Mouse (Mus musculus): ENCODE data around the gene Dlg2. TPM values are rescaled to one million over a fixed set of nuclear protein-coding genes. Genes with fewer than 3 reads are reported as not detected.

The Dlg2 gene
- polyA plus RNA-seq, 1 experiment, result 0.85 TPM

DNA sequence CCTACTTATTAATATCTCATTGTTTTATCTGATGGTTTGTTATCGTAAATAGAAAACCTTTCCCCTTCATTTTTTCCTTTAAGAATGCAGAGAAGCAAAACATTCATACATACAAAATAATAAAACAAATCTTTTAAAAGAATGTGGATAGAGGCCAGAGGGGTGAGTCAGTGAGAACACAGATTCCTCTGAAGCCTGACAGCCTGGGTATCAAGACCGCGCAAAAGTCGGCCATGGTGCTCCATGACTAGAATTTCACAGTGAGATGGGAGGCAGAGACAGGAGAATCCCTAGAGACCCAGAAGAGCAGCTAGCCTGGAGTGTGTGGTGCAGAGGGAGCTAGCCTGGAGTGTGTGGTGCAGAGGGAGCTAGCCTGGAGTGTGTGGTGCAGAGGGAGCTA is 2010.4 kb downstream of the Dlg2 start:
- Histone ChIP-seq H3K36me3 (ENCODE audit: control insufficient read depth, insufficient read depth, low read length, poor library complexity, severe bottlenecking) (no peaks in the 10 kb centered on the region), H3K9me3 (replicated peaks; ENCODE audit: control insufficient read depth, insufficient read depth, low read length, poor library complexity, severe bottlenecking) (no peaks in the 10 kb centered on the region), H3K27me3 (ENCODE audit: control insufficient read depth, insufficient read depth, low read length, poor library complexity, severe bottlenecking) (no peaks in the 10 kb centered on the region), H3K4me1 (ENCODE audit: control insufficient read depth, insufficient read depth, low read length) (no peaks in the 10 kb centered on the region), H3K4me3 (ENCODE audit: low read depth, low read length) (no peak overlapping the region), H3K9ac (ENCODE audit: low read depth, poor library complexity, severe bottlenecking) (no peak overlapping the region), H3K27ac (ENCODE audit: insufficient read depth, low read length) (no peak overlapping the region)
- TF ChIP-seq POLR2A (IDR thresholded peaks at IDR 0.05; ENCODE audit: insufficient read depth, low read length), result no peak
- no peak for TF ChIP-seq EP300 (IDR thresholded peaks at IDR 0.05; ENCODE audit: insufficient read depth, low read depth, low read length)
- no peak for TF ChIP-seq CTCF (IDR thresholded peaks at IDR 0.05; ENCODE audit: low read depth, low read length)

DNA sequence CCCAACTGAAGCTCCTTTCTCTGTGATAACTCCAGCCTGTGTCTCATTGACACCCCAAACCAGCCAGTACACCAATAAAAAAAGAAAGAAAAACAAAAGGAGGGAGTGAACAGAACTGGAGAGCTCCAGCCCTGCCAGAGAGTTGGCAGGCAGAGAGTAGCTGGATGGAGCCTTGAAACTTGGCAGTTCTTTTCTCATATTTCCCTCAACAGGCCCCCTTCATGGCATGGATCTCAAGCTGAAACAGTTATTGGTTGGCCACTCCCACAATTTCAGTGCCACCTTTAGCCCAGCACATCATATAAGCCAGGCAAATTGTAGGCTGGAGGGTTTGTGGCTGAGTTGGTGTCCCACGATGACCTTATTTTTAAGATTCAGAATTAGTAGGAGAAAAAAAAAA is 2015.8 kb downstream of the Dlg2 start:
- Histone ChIP-seq H3K9me3 (replicated peaks; ENCODE audit: control insufficient read depth, insufficient read depth, low read length, poor library complexity, severe bottlenecking) (no peaks in the 10 kb centered on the region), H3K4me1 (ENCODE audit: control insufficient read depth, insufficient read depth, low read length) (no peaks in the 10 kb centered on the region), H3K27ac (ENCODE audit: insufficient read depth, low read length) (no peak overlapping the region), H3K9ac (ENCODE audit: low read depth, poor library complexity, severe bottlenecking) (no peak overlapping the region), H3K4me3 (ENCODE audit: low read depth, low read length) (no peak overlapping the region), H3K36me3 (ENCODE audit: control insufficient read depth, insufficient read depth, low read length, poor library complexity, severe bottlenecking) (no peaks in the 10 kb centered on the region), H3K27me3 (ENCODE audit: control insufficient read depth, insufficient read depth, low read length, poor library complexity, severe bottlenecking) (no peaks in the 10 kb centered on the region)
- TF ChIP-seq EP300 (IDR thresholded peaks at IDR 0.05; ENCODE audit: insufficient read depth, low read depth, low read length) (no peak), POLR2A (IDR thresholded peaks at IDR 0.05; ENCODE audit: insufficient read depth, low read length) (no peak), CTCF (IDR thresholded peaks at IDR 0.05; ENCODE audit: low read depth, low read length) (no peak)

DNA sequence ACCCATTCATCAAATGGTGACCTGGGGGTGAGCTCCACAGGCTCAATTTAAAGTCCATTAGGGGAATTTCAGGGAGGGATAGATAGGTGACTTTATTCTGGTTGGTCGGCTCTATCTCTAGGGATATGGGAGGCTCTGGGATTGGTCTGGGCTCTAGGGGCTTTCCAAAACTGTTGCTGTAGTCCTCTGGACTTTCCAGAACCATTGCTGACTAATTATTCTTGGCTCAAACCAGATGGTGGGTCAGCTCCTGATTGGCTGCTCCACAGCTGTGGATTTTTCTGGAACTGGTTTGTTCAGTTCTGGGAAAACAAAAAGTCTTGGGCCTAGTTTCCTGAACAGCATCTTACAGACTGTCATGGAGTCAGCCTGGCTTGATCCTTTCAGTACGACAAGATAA is 2017.0 kb downstream of the Dlg2 start:
- no peaks in the 10 kb centered on the region for H3K4me1 ChIP-seq (ENCODE audit: control insufficient read depth, insufficient read depth, low read length)
- H3K27ac ChIP-seq (ENCODE audit: insufficient read depth, low read length), result no peak overlapping the region
- TF ChIP-seq EP300 (IDR thresholded peaks at IDR 0.05; ENCODE audit: insufficient read depth, low read depth, low read length) (no peak), POLR2A (IDR thresholded peaks at IDR 0.05; ENCODE audit: insufficient read depth, low read length) (no peak), CTCF (IDR thresholded peaks at IDR 0.05; ENCODE audit: low read depth, low read length) (no peak)
- no peaks in the 10 kb centered on the region for H3K9me3 ChIP-seq (replicated peaks; ENCODE audit: control insufficient read depth, insufficient read depth, low read length, poor library complexity, severe bottlenecking)
- H3K9ac ChIP-seq (ENCODE audit: low read depth, poor library complexity, severe bottlenecking), result no peak overlapping the region
- no peak overlapping the region for H3K4me3 ChIP-seq (ENCODE audit: low read depth, low read length)
- H3K27me3 ChIP-seq (ENCODE audit: control insufficient read depth, insufficient read depth, low read length, poor library complexity, severe bottlenecking), result no peaks in the 10 kb centered on the region
- H3K36me3 ChIP-seq (ENCODE audit: control insufficient read depth, insufficient read depth, low read length, poor library complexity, severe bottlenecking), result no peaks in the 10 kb centered on the region

Other genes with a start within 250 kb of the Dlg2 start
- gene Ccdc83, start 210.9 kb upstream of the Dlg2 start, polyA plus RNA-seq (2011; ENCODE audit: insufficient read depth, insufficient read length, low read depth, missing spikeins), result not detected in 2 replicates
- gene Sytl2, start 174.4 kb upstream of the Dlg2 start, polyA plus RNA-seq (2011; ENCODE audit: insufficient read depth, insufficient read length, low read depth, missing spikeins), result 1.1 and 2.3 TPM in 2 replicates
- gene Ccdc89, start 50.1 kb upstream of the Dlg2 start, polyA plus RNA-seq (2011; ENCODE audit: insufficient read depth, insufficient read length, low read depth, missing spikeins), result 0.67 and 0.75 TPM in 2 replicates
- gene Crebzf, start 33.9 kb upstream of the Dlg2 start, polyA plus RNA-seq (2011; ENCODE audit: insufficient read depth, insufficient read length, low read depth, missing spikeins), result 49.5 and 55.8 TPM in 2 replicates
- gene Tmem126a, start 19.4 kb upstream of the Dlg2 start, polyA plus RNA-seq (2011; ENCODE audit: insufficient read depth, insufficient read length, low read depth, missing spikeins), result 51.9 and 57.6 TPM in 2 replicates
- 15.1 and 15.8 TPM in 2 replicates for gene Tmem126b, start 671 bp upstream of the Dlg2 start, polyA plus RNA-seq (2011; ENCODE audit: insufficient read depth, insufficient read length, low read depth, missing spikeins)

Measured in ES-Bruce4 (cell line).